Mouse (Mus musculus): Measurements from ENCODE around the gene Ctdspl.
A peak's percentile ranks its signal among the peaks of the same experiment; 100 is the strongest.

The Ctdspl gene

GRCm38 (mm10) chr9:118920798-118921515, 5.3 kb upstream of the Ctdspl start:
- DNase-seq = peak; percentile 86 to 92

- no peak for DNase-seq
Measured at GRCm38 (mm10) chr9:118921926-118922325, 4.3 kb upstream of the Ctdspl start.

GRCm38 (mm10) chr9:118924554-118925085, 1.6 kb upstream of the Ctdspl start:
- no peak for DNase-seq

DNA sequence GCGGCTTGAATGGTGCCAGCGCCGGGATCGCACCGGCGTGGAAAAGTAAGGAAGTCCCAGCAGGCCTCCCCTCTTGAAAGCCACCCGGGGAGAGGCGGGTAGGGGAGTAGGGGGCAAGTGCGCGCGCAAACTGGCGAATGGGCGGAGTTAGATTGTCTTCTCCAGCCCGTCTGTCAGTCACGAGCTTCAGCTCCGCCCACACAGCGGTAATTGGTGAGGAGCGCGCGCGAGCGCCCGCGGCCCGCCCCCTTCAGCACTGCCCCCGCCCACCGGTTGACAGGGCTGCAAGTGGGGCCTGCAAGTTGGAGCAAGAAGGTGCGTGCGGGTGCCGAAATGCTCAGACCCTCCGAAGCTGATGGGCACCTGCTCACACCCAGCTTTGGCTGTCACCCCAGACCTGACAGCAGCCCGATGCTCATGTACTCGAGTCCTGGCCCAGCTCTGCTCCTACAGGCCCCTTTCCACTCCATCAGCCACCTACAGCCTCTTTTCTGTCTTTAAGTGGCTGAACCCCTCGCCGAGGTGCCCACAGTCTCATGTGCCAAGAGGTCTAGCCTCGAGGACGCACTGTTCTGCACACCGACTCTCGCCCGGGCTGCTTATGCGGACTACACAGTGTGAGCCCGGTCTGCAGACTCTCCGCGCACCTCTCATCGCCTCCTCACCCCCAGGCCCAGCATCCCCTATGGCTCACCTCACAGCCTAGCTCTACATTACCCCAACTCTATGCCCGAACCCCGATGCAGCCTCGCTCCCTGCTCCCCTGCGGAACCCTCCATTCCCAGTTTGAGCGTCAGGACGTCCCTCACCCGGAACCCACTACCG, 755 bp upstream of the Ctdspl start:
- DNase-seq = peak; percentile 99

GRCm38 (mm10) chr9:118926688-118927321, 552 bp downstream of the Ctdspl start:
- peak; percentile 61 to 83 for DNase-seq

- DNase-seq = peak in 1 of 2 experiments; percentile 59
Measured at GRCm38 (mm10) chr9:118927501-118927900, 1.2 kb downstream of the Ctdspl start.

GRCm38 (mm10) chr9:118928007-118928406, 1.8 kb downstream of the Ctdspl start:
- DNase-seq = no peak

DNA sequence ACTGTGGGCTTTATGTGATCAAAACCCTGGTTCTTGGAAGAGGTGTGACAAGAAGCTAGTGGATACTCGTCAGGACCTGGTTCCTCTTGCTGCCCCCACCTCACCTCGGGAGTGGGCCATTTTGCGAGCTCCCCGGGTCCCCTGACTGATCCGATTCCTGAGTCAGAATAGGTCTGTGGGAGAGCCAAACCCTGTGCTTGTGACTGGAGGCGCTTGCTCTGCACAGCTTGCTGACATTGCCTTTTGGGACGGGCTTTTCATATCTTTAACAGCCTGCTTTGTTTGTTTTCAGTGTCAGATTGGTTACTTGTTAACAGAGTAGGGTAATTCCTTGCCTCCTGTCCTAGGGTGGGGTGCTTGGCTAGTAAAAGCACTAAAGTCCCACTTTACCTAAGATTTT, 2.4 kb downstream of the Ctdspl start:
- peak; percentile 67 to 75 for DNase-seq

DNA sequence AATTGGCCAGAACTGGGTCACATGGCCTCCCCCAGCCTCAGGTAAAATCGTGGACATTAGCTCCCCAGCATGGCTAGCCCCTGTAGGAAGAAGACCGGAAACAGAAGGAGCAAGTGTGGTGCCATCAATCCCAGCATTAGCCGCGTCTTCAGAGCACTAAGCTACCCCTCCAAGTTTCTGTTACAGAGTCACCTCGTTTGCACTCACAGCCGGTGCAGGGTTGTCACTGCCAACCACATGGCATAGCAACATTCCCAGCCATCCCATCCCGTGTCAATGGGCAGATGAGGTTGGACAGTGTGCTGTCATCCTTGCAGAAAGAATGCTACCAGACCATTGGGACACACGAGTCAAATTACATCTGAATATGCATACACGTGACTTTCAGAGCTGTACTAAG, 4.4 kb downstream of the Ctdspl start:
- no peak for DNase-seq

DNA sequence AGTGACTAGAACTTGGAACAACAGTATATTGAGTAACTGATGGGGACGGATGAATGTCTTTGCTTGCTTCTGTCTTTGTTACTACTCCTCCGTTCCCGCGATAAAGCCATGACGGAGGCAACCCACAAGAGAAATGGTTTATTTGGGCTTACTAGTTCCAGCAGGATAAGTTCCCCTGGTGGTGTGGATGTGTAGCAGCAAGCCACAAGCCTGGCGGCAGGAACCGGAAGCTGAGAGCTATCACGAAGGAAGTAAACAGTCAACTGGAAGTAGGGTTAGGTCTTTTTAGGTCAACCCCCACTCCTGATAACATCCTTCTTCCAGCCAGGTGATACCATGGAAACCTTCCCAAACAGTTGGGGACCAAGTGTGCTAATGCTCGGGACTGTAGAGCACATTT, 7.5 kb downstream of the Ctdspl start:
- no peak for DNase-seq

GRCm38 (mm10) chr9:118934319-118934718, 8.1 kb downstream of the Ctdspl start:
- DNase-seq = no peak

DNA sequence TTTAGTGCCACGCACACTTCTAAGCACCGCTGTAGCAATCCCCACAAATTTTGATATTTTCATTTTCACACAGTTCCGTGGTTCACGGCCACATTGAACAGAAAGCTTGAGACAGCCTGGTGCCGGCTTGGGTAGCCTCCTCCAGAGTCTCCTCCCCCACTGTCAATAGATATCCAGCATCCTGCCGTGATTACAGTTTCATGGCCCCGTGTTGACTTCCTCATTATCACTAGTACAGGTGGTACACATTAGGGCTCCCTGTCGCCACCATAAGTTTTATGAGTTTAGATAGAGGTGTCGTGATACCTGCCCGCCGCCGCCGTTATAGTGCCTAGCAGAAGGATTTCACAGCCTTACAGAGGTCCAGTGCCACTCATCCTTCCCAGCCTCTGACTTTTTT, 8.8 kb downstream of the Ctdspl start:
- no peak for DNase-seq

DNA sequence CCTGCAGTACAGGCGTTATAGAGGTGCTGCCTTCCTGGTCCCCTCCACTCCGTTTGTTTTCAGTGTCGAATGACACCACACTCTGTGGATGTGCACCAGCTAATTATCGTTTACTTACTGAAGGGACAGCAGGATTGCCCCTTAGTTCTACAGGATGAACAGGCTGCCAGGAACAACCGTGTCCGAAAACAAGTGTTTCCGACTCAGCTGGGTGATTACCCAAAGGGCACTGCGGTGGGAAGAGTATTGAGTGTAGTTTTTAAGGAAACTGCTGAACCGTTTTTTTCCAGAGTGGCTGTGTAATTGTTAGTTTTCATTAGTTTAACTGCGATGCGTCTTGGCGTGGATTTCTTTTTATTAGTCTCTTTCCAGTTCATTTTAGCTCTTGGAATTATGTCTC, 9.8 kb downstream of the Ctdspl start:
- DNase-seq = peak; percentile 57 to 80

- DNase-seq = peak; percentile 67 to 80
Measured at GRCm38 (mm10) chr9:118937515-118937914, 11.3 kb downstream of the Ctdspl start.

GRCm38 (mm10) chr9:118939410-118939809, 13.2 kb downstream of the Ctdspl start:
- DNase-seq = peak; percentile 63 to 83

- DNase-seq = peak in 1 of 2 experiments; percentile 70
Measured at GRCm38 (mm10) chr9:118939831-118940230, 13.6 kb downstream of the Ctdspl start.

DNA sequence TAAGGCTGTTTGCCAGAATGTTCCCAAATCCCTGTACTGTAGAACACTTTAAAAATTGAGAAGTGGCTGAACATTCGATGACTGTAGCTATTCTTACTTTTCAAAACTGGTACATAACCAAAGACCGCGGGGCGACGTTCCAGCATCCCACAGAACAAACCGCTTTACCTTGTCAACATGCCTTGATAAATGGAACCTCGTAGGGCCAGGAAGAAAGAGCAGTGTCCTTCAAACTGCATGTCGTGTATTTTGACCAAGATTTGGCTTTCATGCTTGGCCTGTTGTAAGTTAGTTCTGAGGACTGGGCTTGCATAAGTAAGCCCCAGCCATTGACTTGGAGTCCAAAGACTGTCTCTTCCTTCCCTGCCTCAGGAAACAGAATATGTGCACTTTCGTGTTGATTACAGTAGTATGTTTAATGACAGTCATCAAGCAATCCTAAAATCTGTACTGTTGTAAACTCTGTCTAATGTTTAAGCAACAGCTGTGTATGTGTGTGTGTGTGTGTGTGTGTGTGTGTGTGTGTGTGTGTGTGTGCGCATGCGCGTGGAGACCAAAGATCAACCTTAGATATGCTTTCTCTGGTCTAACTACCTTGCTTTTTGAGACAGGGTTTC, 14.4 kb downstream of the Ctdspl start:
- DNase-seq = peak in 1 of 2 experiments; percentile 47

DNA sequence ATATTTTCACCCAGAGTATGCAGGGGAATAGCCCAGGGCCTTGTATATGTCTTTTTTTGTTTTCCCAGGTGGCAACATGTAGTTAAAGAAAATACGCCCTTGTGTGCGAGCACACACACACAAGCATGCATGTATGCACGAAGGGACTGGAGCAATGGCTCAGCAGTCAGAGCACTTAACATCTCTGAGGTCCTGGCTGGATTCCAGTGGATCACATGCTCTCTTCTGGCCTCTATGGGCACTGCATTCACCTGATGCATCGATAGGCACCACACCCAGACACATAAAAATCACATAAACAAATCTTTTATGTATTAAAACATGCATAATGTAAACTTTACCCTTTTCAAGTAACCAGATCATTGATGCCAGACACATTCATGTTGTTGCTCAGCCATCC, 15.8 kb downstream of the Ctdspl start:
- peak in 1 of 2 experiments; percentile 69 for DNase-seq

DNA sequence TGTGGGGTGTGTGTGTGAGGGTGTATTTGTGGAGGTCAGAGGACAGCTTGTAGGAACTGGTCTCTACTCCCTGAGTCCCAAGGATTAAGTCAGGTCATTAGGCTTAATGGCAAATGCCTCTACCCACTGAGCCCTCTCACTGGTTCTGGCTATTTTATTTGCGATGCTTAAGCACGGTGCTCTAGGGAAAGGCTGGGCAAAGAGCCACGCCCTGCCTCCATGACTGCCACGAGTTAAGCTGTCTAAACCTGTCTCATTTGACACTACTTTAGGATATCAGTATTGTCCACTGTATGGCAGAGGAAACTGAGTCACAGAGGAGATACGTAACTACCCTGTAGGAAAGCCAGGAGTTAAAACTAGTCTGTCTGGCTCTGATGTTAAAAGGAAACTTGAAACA, 17.7 kb downstream of the Ctdspl start:
- no peak for DNase-seq

- no peak for DNase-seq
Measured at GRCm38 (mm10) chr9:118944388-118944787, 18.1 kb downstream of the Ctdspl start.

- no peak for DNase-seq
Measured at GRCm38 (mm10) chr9:118948486-118948885, 22.2 kb downstream of the Ctdspl start.

DNA sequence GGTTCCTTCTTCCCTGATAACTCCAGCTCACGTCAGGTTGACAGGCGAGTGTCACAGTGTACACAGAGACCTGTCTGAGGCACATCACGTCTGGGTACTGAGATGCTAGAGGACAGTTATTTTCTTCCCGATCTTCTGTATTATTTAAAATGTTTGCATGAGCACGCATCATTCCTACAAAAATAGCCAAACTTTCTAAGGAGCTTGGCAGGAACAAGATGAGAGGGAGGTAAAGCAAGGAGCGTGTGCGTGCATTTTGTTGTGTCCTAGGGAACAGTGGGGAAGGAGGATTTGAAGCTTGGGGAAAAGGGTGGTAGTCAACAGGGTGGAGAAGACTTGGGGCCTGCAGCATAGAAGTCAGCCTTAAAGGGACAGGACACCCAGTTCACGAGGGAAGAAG, 22.9 kb downstream of the Ctdspl start:
- no peak for DNase-seq

DNA sequence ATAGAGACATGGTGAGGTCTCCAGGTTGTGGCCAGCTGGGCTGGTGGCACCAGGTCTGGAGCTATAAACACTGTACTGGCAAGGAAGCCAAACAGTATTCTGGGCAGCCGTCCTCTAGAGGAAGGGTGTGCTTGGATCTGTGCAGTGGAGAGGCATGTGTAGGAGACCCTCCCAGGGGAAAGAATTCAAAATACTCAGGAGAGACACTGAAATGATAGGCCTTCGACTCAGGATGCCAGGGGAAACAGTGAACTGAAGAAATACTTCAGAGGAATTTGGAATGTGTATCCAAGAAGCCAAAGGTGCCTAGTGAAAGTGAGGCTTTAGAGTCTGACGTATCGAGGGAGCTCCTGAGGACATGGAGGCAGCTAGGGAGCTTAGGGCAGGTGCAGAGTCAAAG, 23.4 kb downstream of the Ctdspl start:
- no peak for DNase-seq
